Comparison of ENCODE assay signal across 12 mouse cellular contexts in the genomic region with DNA sequence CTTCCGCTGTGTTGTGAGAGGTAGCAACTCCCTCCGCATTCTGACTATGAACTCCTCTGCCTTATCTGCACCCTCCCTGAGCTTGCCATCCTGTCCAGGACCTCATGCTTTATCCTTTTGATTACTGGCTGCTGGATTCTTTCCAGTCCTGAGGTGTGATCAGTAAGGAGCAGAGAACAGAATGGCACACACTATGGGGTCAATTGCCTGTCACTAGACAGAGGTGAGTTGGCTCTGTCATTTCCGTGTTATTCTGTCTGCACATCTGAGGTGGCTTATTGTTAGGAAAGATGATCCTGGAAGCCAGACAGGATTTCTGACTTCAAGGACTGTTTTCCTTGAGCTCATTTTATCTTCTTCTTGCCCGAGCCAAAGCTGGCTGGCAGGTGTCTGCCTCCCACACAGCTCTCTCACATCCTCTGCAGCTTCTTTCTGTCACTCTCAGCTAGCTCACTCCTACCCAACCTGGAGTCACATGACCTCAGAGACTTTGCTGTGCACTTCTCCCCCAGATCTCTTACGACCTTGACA. TPM values are rescaled to one million over a fixed set of nuclear protein-coding genes. Genes with fewer than 3 reads are reported as not detected.
DNase-seq lines count a peak whose midpoint lies in the region; ATAC-seq lines count a peak whose summit lies in the region.
"Had no signal": no experiment of that assay in that cellular context is flagged by ENCODE, and none has a peak within 500 bp of the region (broad histone marks: within the 10 kb centered on the region; RNA-seq: fewer than 3 reads in every experiment).

No protein-coding gene starts in this region.

- no peaks in the 10 kb centered on the region for H3K27me3 ChIP-seq in embryonic facial prominence, embryonic 13.5 days
- 0 out of 2 replicates have a peak, but pooled peaks cover 6% of the 10 kb centered on the region for H3K27me3 ChIP-seq in embryonic facial prominence, embryonic 10.5 days (replicated peaks; ENCODE audit: low read depth, poor library complexity, severe bottlenecking)
- peaks cover 4% of the 10 kb centered on the region; the same call in 1 of the 2 replicates for H3K27me3 ChIP-seq in hindbrain, embryonic 10.5 days (ENCODE audit: insufficient read depth, poor library complexity, severe bottlenecking)
- peaks cover 2% of the 10 kb centered on the region; the same call in 1 of the 2 replicates for H3K27me3 ChIP-seq in hindbrain, embryonic 12.5 days

- H3K9me3 ChIP-seq in embryonic facial prominence, embryonic 13.5 days = no peaks in the 10 kb centered on the region
- H3K9me3 ChIP-seq in embryonic facial prominence, embryonic 10.5 days = no peaks in the 10 kb centered on the region
- H3K9me3 ChIP-seq in hindbrain, embryonic 10.5 days = no peaks in the 10 kb centered on the region
- no peaks in the 10 kb centered on the region for H3K9me3 ChIP-seq in hindbrain, embryonic 12.5 days (replicated peaks)
- H3K9me3 ChIP-seq: forebrain, embryonic 10.5 days had no signal

- H3K27ac ChIP-seq in embryonic facial prominence, embryonic 13.5 days = peak overlapping the region; percentile 4; the same call in 1 of the 2 replicates
- H3K27ac ChIP-seq in embryonic facial prominence, embryonic 10.5 days (replicated peaks) = no peak overlapping the region
- no peak overlapping the region for H3K27ac ChIP-seq in hindbrain, embryonic 10.5 days
- H3K27ac ChIP-seq in hindbrain, embryonic 12.5 days = no peak overlapping the region
- H3K27ac ChIP-seq: forebrain, embryonic 10.5 days had no signal

- H3K36me3 ChIP-seq in embryonic facial prominence, embryonic 13.5 days = no peaks in the 10 kb centered on the region
- H3K36me3 ChIP-seq in embryonic facial prominence, embryonic 10.5 days (replicated peaks) = no peaks in the 10 kb centered on the region
- H3K36me3 ChIP-seq in hindbrain, embryonic 10.5 days = no peaks in the 10 kb centered on the region
- no peaks in the 10 kb centered on the region for H3K36me3 ChIP-seq in hindbrain, embryonic 12.5 days
- H3K36me3 ChIP-seq: forebrain, embryonic 10.5 days had no signal

- ATAC-seq in embryonic facial prominence, embryonic 13.5 days (ENCODE audit: insufficient number of reproducible peaks, insufficient read depth, low FRiP score, low TSS enrichment, low read depth) = no peak
- no peak for ATAC-seq in hindbrain, embryonic 12.5 days (ENCODE audit: low FRiP score)

- WGBS in embryonic facial prominence, embryonic 13.5 days = 60% methylated on average over 5 of the region's 5 CpGs
- WGBS in embryonic facial prominence, embryonic 10.5 days = 76% methylated on average over 5 of the region's 5 CpGs
- WGBS in hindbrain, embryonic 10.5 days = 75% methylated on average over 5 of the region's 5 CpGs
- 74% methylated on average over 5 of the region's 5 CpGs for WGBS in hindbrain, embryonic 12.5 days

- H3K4me2 ChIP-seq in embryonic facial prominence, embryonic 13.5 days = no peak overlapping the region
- H3K4me2 ChIP-seq in hindbrain, embryonic 12.5 days (replicated peaks) = no peak overlapping the region

- intact Hi-C loops in left cerebral cortex, postnatal 36 days (cut with DNase I) = no loop called here

- no peak for DNase-seq in embryonic facial prominence, embryonic 10.5 days (ENCODE audit: low spot score)
- DNase-seq in ovary, adult 18-20 months (ENCODE audit: low spot score) = peak; percentile 73
- DNase-seq in ovary, postnatal 10 days (ENCODE audit: low spot score) = no peak
- peak; percentile 60 to 77 for DNase-seq in left cerebral cortex, postnatal 36 days (ENCODE audit: low spot score in 2 of 2)
- DNase-seq in thymus, postnatal 10 days (ENCODE audit: low spot score in 2 of 2) = peak; percentile 25 to 32
- no peak for DNase-seq in hindbrain, embryonic 10.5 days (ENCODE audit: low spot score)
- DNase-seq: kidney, adult 8-10 months; liver; lung, postnatal 36 days had no signal

- no peak overlapping the region for H3K4me3 ChIP-seq in embryonic facial prominence, embryonic 13.5 days
- H3K4me3 ChIP-seq in embryonic facial prominence, embryonic 10.5 days = no peak overlapping the region
- no peak overlapping the region for H3K4me3 ChIP-seq in hindbrain, embryonic 10.5 days
- no peak overlapping the region for H3K4me3 ChIP-seq in hindbrain, embryonic 12.5 days
- H3K4me3 ChIP-seq: forebrain, embryonic 10.5 days had no signal

- H3K4me1 ChIP-seq in embryonic facial prominence, embryonic 13.5 days = peaks cover 6% of the 10 kb centered on the region
- H3K4me1 ChIP-seq in embryonic facial prominence, embryonic 10.5 days = peaks cover 8% of the 10 kb centered on the region
- peaks cover 13% of the 10 kb centered on the region for H3K4me1 ChIP-seq in hindbrain, embryonic 10.5 days (replicated peaks)
- H3K4me1 ChIP-seq in hindbrain, embryonic 12.5 days = peaks cover 8% of the 10 kb centered on the region

- no peak overlapping the region for H3K9ac ChIP-seq in embryonic facial prominence, embryonic 13.5 days
- no peak overlapping the region for H3K9ac ChIP-seq in hindbrain, embryonic 12.5 days

RNA-seq across cellular contexts. Expression of a gene that starts 3.7 kb away (rescaled TPM):
- 45.3 and 49.6 TPM in 2 replicates for polyA plus RNA-seq in embryonic facial prominence, embryonic 13.5 days (2015; fragmentation: Nextera tagmentation; extraction: Ambion mirVana)
- 37.8 and 43.2 TPM in 2 replicates for polyA plus RNA-seq in embryonic facial prominence, embryonic 10.5 days (2016; fragmentation: Nextera tagmentation; extraction: Ambion mirVana)
- total RNA-seq in left cerebral cortex, postnatal 36 days (2021) = 100 to 1,000 TPM; 120 TPM
- 36.0 and 36.7 TPM in 2 replicates for polyA plus RNA-seq in hindbrain, embryonic 10.5 days (2016; fragmentation: Nextera tagmentation; extraction: Ambion mirVana)
- 42.4 and 44.3 TPM in 2 replicates for polyA plus RNA-seq in hindbrain, embryonic 12.5 days (2016; fragmentation: Nextera tagmentation; extraction: Ambion mirVana)

Comparison
In these comparisons a context has a peak if more than half of its experiments do, and no peak if none do; other contexts are left out.
1. DNase-seq: peak in ovary, adult 18-20 months (single experiment), left cerebral cortex, postnatal 36 days (2 of 2) and thymus, postnatal 10 days (2 of 2); none in embryonic facial prominence, embryonic 10.5 days (single experiment), ovary, postnatal 10 days (single experiment) and hindbrain, embryonic 10.5 days (single experiment).